Comparison of ENCODE assay signal across 13 mouse cellular contexts in genomic region chr9:63971557-63971956, GRCm38 (mm10). TPM values are rescaled to one million over a fixed set of nuclear protein-coding genes. Genes with fewer than 3 reads are reported as not detected.
DNase-seq lines count a peak whose midpoint lies in the region; ATAC-seq lines count a peak whose summit lies in the region.
"Had no signal": no experiment of that assay in that cellular context is flagged by ENCODE, and none has a peak within 500 bp of the region (broad histone marks: within the 10 kb centered on the region; RNA-seq: fewer than 3 reads in every experiment).

No protein-coding gene starts in this region.

- H3K4me1 ChIP-seq in megakaryocyte, embryonic 14.5 days: peaks cover 90% of the 10 kb centered on the region

- H3K9me3 ChIP-seq in megakaryocyte, embryonic 14.5 days: no peaks in the 10 kb centered on the region
- H3K9me3 ChIP-seq: midbrain, embryonic 12.5 days had no signal

- H3K4me3 ChIP-seq in megakaryocyte, embryonic 14.5 days (replicated peaks): peak overlapping the region; percentile 8
- H3K4me3 ChIP-seq: midbrain, embryonic 12.5 days had no signal

- peaks cover 71% of the 10 kb centered on the region for H3K27me3 ChIP-seq in megakaryocyte, embryonic 14.5 days (replicated peaks)
- H3K27me3 ChIP-seq: midbrain, embryonic 12.5 days had no signal

- DNase-seq in heart, adult 11 months: peak; percentile 96
- no peak for DNase-seq in heart, adult 8-10 months (ENCODE audit: low spot score)
- peak; percentile 48 for DNase-seq in kidney, adult 9 months
- no peak for DNase-seq in kidney, adult 18-20 months
- DNase-seq in cerebellum, adult 9-11 months: no peak
- DNase-seq: cerebellum, adult 18-20 months; forebrain, postnatal 0 days; gastrocnemius, postnatal 36 days; lung, adult 18-20 months; thymus, postnatal 36 days had no signal

- no peak for ATAC-seq in megakaryocyte, adult 5-6 weeks (ENCODE audit: poor library complexity, severe bottlenecking)
- ATAC-seq: forebrain, postnatal 0 days had no signal

- H3K36me3 ChIP-seq in megakaryocyte, embryonic 14.5 days (replicated peaks; ENCODE audit: low read length): peaks cover 25% of the 10 kb centered on the region
- H3K36me3 ChIP-seq: midbrain, embryonic 12.5 days had no signal

RNA-seq across cellular contexts. Expression of gene Smad6, which starts 50.3 kb away (rescaled TPM):
- total RNA-seq in heart, adult 8-10 months (2022): 10 to 100 TPM; 10.9 to 16.5 (median 11.9) TPM
- polyA plus RNA-seq in megakaryocyte, embryonic 14.5 days (2012; ENCODE audit: insufficient read depth, low replicate concordance): 19.3 and 52.2 TPM in 2 replicates
- 0.52 and 0.96 TPM in 2 replicates for total RNA-seq in megakaryocyte, adult 5-6 weeks (2015)
- 1.3 and 1.7 TPM in 2 replicates for total RNA-seq in megakaryocyte, adult 5-6 weeks (2017)

Comparison
In these comparisons a context has a peak if more than half of its experiments do, and no peak if none do; other contexts are left out.
1. DNase-seq: peak in heart, adult 11 months (single experiment) and kidney, adult 9 months (single experiment); none in heart, adult 8-10 months (single experiment), kidney, adult 18-20 months (single experiment) and cerebellum, adult 9-11 months (single experiment).
2. RNA of gene Smad6, which starts 50.3 kb away (total RNA-seq): 10.9 to 16.5 TPM in heart, adult 8-10 months; 0.52 to 1.7 TPM in megakaryocyte, adult 5-6 weeks; every median in the first group is over 4 times any median in the second.